Mouse (Mus musculus) midbrain, postnatal 0 days (tissue): ENCODE data around the gene Nop10. TPM values are rescaled to one million over a fixed set of nuclear protein-coding genes. Genes with fewer than 3 reads are reported as not detected.

Experiments
- ATAC-seq: fragments of 200-750 bp; cut with Nextera tagmentation; 2 replicates; pipeline ENCODE4 v1.8.0; 2017; ENCODE audit warnings: moderate number of reproducible peaks, mild to moderate bottlenecking, moderate TSS enrichment, moderate library complexity; ENCODE audit not compliant: low FRiP score
- DNase-seq: peaks from one replicate; pipeline ENCODE4 v3.0.0-alpha.2; 2015; ENCODE audit warnings: low spot score
- H3K27ac ChIP-seq: fragments of 300-500 bp; sonication (generic); 2 replicates; pipeline ENCODE4 v1.5.1; 2014; ENCODE audit warnings: low read depth, mild to moderate bottlenecking, low read length, mixed read lengths
- H3K27me3 ChIP-seq: fragments of 300-500 bp; sonication (generic); 2 replicates; pipeline ENCODE4 v1.6.1; 2014; ENCODE audit warnings: low read length, control low read depth, mixed read lengths; ENCODE audit not compliant: insufficient read depth
- H3K36me3 ChIP-seq: fragments of 300-500 bp; sonication (generic); 2 replicates; pipeline ENCODE4 v1.6.1; 2014; ENCODE audit warnings: low read length, control low read depth, mixed read lengths; ENCODE audit not compliant: insufficient read depth
- H3K4me1 ChIP-seq: fragments of 300-500 bp; sonication (generic); 2 replicates; pipeline ENCODE4 v1.6.1; 2014; ENCODE audit warnings: mild to moderate bottlenecking, control low read depth, antibody characterized with exemption, low read length, mixed read lengths; ENCODE audit not compliant: insufficient read depth
- H3K4me2 ChIP-seq: fragments of 300-500 bp; sonication (generic); 2 replicates; pipeline ENCODE4 v1.6.1; 2014; ENCODE audit warnings: low read depth, mild to moderate bottlenecking, low read length, mixed read lengths; ENCODE audit not compliant: poor library complexity, severe bottlenecking
- H3K4me3 ChIP-seq: fragments of 300-500 bp; sonication (generic); 2 replicates; pipeline ENCODE4 v1.5.1; 2014; ENCODE audit warnings: low read depth, mild to moderate bottlenecking, low read length, moderate library complexity
- H3K9ac ChIP-seq: fragments of 300-500 bp; sonication (generic); replicated peaks from 2 replicates; pipeline ENCODE4 v1.6.1; 2014; ENCODE audit warnings: mild to moderate bottlenecking, low read length, moderate library complexity, mixed read lengths; ENCODE audit not compliant: poor library complexity, severe bottlenecking
- H3K9me3 ChIP-seq: fragments of 300-500 bp; sonication (generic); 2 replicates; pipeline ENCODE4 v1.6.1; 2016; ENCODE audit warnings: low read length, control low read depth
- CTCF ChIP-seq: IDR thresholded peaks from 2 replicates; pipeline ENCODE4 v1.5.1; 2016; ENCODE audit warnings: antibody characterized with exemption, mild to moderate bottlenecking
- WGBS: fragments of 180-500 bp; shearing (Covaris S2); extraction: QIAGEN DNeasy Blood & Tissue Kit; methylation state at CpG from one replicate; pipeline ENCODE4 v1.1.7; 2014; 5-methylcytosine and 5-hydroxymethylcytosine counted together
- polyA plus RNA-seq: library from polyadenylated mRNA; unstranded; fragments of >200 nt; fragmentation: Nextera tagmentation; extraction: Ambion mirVana; gene quantifications from 2 replicates; pipeline ENCODE4 v1.2.1, GENCODE M21; 2015
- total RNA-seq: library from RNA; depleted of rRNA; stranded (reverse); fragments of >200 nt; gene quantifications from 2 replicates; pipeline ENCODE4 v1.2.3, GENCODE M21; 2014; rRNA removed

The Nop10 gene
- total RNA-seq (75.7 and 111 TPM in 2 replicates), polyA plus RNA-seq (151 and 158 TPM in 2 replicates)

DNA sequence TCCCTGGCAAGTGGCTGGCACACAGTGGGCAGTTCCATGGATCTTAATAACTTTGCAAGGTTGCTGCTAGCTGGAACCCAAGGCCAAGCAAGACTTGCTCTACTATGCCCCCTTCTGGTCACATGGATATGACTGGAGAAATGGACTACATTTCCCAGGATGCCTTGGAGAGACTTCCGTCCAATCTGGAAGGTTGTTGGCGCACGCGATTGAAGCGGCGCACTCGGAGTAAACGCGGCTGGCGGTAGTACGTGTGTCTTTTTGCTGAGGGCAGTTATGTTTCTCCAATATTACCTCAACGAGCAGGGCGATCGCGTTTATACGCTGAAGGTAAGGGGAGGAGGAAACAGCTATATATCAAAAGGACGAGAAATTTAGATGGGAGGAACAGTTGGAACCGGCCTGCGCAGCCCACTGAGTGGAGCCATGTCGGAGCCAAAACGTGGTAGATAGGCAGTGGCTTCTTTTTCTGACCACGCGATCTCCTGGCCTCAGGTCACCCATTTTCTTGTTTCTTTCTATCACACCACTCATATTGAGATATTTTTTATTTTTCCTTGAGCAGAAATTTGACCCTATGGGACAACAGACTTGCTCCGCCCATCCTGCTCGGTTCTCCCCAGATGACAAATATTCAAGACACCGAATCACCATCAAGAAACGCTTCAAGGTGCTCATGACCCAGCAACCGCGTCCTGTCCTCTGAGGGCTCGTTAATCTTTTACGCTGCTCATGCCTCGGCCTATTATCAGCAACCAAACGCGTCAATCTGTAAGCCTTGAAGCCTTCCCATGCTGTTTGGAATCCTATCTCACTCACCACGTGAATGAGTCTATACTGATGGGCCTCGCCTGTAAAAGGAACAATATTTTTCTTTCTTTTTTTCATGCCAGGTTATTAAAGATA is at the start of gene Nop10:
Nop10 (plus strand) TSS at position 179 of the 906 bp plus-strand sequence.
- Histone ChIP-seq H3K9ac (peak within 1 kb of the TSS; percentile 65), H3K27me3 (no peaks in the 10 kb centered on the region), H3K4me2 (peak within 1 kb of the TSS; percentile 62), H3K4me3 (peak within 1 kb of the TSS; percentile 47), H3K9me3 (no peaks in the 10 kb centered on the region), H3K36me3 (no peaks in the 10 kb centered on the region), H3K27ac (peak within 1 kb of the TSS; percentile 65), H3K4me1 (peaks cover 4% of the 10 kb centered on the region; the same call in 1 of the 2 replicates)
- ATAC-seq (peak; percentile 68), DNase-seq (peak; percentile 96)
- under 1% methylated on average over 36 of the region's 36 CpGs for WGBS
- TF ChIP-seq CTCF, result peak; percentile 97

DNA sequence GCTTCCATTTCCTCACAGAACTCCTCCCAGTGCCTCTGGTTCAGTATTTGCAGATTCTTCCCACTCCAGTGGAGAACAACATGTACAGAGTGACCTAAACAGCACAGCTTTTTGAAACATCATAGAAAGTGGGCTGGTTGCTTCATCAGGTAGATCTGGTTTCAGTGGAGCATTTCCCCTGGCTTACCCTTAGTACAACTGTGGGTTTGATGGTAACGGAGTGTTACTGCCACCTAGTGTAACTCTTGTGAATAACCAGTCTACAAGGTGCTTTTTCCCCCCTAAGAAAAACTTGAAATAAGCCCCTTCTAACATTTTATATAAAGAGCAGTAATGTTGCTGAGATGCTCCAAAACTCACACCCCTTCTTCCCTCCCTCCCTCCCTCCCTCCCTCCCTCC is 45.7 kb upstream of the Nop10 start:
- H3K9me3 ChIP-seq, result no peaks in the 10 kb centered on the region
- no peaks in the 10 kb centered on the region for H3K27me3 ChIP-seq
- H3K9ac ChIP-seq, result no peak overlapping the region
- WGBS, result 17% methylated on average over 1 of the region's 1 CpGs
- H3K4me2 ChIP-seq, result no peak overlapping the region
- H3K27ac ChIP-seq, result no peak overlapping the region
- no peak overlapping the region for H3K4me3 ChIP-seq
- DNase-seq (peak; percentile 72), ATAC-seq (peak; percentile 63; the same call in 1 of the 2 replicates)
- no peaks in the 10 kb centered on the region for H3K36me3 ChIP-seq
- H3K4me1 ChIP-seq, result no peaks in the 10 kb centered on the region
- TF ChIP-seq CTCF, result peak; percentile 82

DNA sequence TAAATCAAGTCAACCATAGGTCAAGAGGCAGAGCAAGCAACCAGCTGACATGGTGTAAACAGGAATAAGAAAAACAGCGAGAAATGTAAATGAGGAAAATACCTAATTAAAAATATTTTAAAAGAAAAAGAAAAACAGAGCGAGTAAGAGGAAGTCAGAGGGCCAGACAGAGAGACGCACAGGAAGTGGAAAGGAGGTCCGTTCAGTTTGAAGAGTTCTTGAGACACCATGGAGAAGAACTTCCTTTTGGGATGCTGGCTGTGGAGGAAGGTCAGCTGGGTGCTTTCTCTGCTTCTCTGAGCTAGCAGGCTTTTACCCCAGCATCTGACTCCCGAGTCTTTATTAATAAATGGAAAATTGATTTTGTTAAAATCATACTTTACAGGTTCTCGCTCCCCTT is 44.1 kb upstream of the Nop10 start:
- H3K9me3 ChIP-seq, result no peaks in the 10 kb centered on the region
- no peak for ATAC-seq
- no peak overlapping the region for H3K27ac ChIP-seq
- no peaks in the 10 kb centered on the region for H3K27me3 ChIP-seq
- 87% methylated on average over 6 of the region's 6 CpGs for WGBS
- no peaks in the 10 kb centered on the region for H3K36me3 ChIP-seq
- no peak overlapping the region for H3K9ac ChIP-seq
- TF ChIP-seq CTCF, result no peak
- no peaks in the 10 kb centered on the region for H3K4me1 ChIP-seq
- DNase-seq, result no peak
- H3K4me2 ChIP-seq, result no peak overlapping the region
- H3K4me3 ChIP-seq, result no peak overlapping the region

DNA sequence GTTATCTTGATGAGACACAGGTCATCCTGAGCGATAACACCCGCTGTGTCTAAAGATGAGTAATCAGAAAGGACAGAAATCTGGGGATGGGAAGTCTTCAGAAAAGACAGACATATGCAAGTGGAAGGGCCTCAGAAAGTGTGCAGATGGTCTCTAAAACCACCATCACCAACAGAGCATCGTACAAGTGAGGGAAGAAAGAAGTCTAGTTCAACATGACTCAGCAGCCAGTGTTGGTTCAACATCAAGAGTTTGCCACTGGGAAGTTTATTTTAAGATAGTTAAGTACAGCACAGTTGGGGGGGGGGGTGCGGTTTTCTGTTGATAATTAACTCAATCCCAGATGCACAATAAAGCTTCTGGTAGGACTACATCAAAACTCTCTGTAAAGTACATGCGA is 40.8 kb upstream of the Nop10 start:
- no peak for TF ChIP-seq CTCF
- H3K4me1 ChIP-seq, result no peaks in the 10 kb centered on the region
- no peak for DNase-seq
- no peak overlapping the region for H3K4me2 ChIP-seq
- no peak for ATAC-seq
- no peak overlapping the region for H3K27ac ChIP-seq
- no peak overlapping the region for H3K4me3 ChIP-seq
- no peaks in the 10 kb centered on the region for H3K9me3 ChIP-seq
- H3K27me3 ChIP-seq, result no peaks in the 10 kb centered on the region
- H3K9ac ChIP-seq, result no peak overlapping the region
- 89% methylated on average over 5 of the region's 5 CpGs for WGBS
- H3K36me3 ChIP-seq, result no peaks in the 10 kb centered on the region

GRCm38 (mm10) chr2:112222607-112223006 is 39.1 kb upstream of the Nop10 start:
- Histone ChIP-seq H3K4me1 (no peaks in the 10 kb centered on the region), H3K27me3 (no peaks in the 10 kb centered on the region), H3K9me3 (no peaks in the 10 kb centered on the region), H3K4me3 (no peak overlapping the region), H3K36me3 (no peaks in the 10 kb centered on the region), H3K27ac (no peak overlapping the region), H3K4me2 (no peak overlapping the region), H3K9ac (no peak overlapping the region)
- ATAC-seq, result no peak
- WGBS, result 79% methylated on average over 5 of the region's 5 CpGs
- no peak for DNase-seq
- TF ChIP-seq CTCF, result no peak

- no peak for TF ChIP-seq CTCF
- no peak for ATAC-seq
- DNase-seq, result no peak
Measured at GRCm38 (mm10) chr2:112224356-112224755, 37.4 kb upstream of the Nop10 start.

More at GRCm38 (mm10) chr2:112224356-112224755, 37.4 kb upstream of the Nop10 start:
- no peaks in the 10 kb centered on the region for H3K9me3 ChIP-seq
- no peak overlapping the region for H3K4me2 ChIP-seq
- H3K27ac ChIP-seq, result no peak overlapping the region
- 65% methylated on average over 4 of the region's 4 CpGs for WGBS
- no peaks in the 10 kb centered on the region for H3K36me3 ChIP-seq
- no peaks in the 10 kb centered on the region for H3K4me1 ChIP-seq
- no peaks in the 10 kb centered on the region for H3K27me3 ChIP-seq
- H3K9ac ChIP-seq, result no peak overlapping the region
- H3K4me3 ChIP-seq, result no peak overlapping the region
